Mouse (Mus musculus): ENCODE data around the gene Clns1a.

Gene Clns1a

DNA sequence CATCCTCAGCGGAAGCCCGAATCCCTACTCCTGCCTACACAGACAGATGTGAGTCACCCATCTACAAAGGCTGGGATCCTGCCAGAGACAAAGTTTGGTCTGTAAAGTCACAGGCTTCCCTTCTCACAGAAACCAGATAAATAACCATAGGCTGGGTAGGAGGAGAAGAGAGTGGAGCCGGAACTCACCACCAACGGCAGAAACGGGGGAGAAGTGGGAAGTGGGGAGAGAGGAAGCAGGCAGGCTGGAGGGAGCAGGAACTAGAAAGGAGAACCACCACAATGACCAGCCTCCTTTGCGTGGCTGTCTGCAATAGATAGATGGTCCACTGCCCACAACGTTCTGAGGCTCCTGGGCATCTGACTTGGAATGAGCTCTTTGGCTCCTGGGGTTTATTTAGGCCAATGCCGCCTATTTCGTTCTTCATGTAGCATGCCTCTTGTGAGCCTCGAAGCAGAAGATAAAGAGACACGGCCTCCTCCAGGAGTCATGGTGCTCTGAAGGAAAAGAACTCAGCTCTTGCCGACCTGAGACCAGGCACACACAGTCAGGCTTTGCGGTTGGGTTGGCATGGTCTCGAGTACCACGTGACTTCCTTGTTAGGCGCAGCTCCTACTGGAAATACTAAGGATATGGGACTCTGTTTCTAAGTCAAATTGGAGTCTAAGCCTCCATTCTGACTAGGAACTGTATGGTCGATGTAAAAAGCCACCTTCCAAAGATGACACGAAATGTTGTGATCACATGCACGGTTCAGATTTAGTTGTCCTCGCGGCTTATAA, 68.9 kb downstream of the Clns1a start:
- in situ Hi-C loops (cut with MboI; ENCODE audit: low sequenced_read_pairs), result no loop called here

GRCm38 (mm10) chr7:97765963-97766347, 69.5 kb downstream of the Clns1a start:
- in situ Hi-C loops (cut with MboI; ENCODE audit: low sequenced_read_pairs), result no loop called here

- in situ Hi-C loops (cut with MboI; ENCODE audit: low sequenced_read_pairs), result no loop called here
Measured at GRCm38 (mm10) chr7:97766406-97767166, 70.2 kb downstream of the Clns1a start.

DNA sequence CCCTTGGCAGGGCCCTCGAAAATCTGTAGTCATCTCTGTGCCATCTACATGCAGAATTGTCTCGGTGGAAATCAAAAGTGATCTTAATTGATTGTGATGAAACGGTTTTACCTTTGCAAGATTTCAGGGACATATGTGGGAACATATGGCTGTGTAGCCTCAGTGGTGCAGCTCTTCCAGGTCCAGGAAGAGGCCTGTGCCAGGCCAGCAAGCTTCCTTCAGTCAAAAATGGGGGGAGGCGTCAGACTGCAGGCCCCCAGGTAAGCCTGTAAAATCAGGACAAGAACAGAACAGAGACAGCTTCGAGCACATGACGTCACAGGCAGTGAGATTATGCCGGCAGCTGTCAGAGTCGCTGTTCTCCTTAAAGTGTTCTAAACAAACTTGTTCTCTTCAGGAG, 71.4 kb downstream of the Clns1a start:
- in situ Hi-C loops (cut with MboI; ENCODE audit: low sequenced_read_pairs), result no loop called here

- in situ Hi-C loops (cut with MboI; ENCODE audit: low sequenced_read_pairs), result no loop called here
Measured at GRCm38 (mm10) chr7:97769020-97769419, 72.6 kb downstream of the Clns1a start.

Data from CH12F3 (cell line).